Mouse (Mus musculus): ENCODE data around the gene Pus3.

- TF ChIP-seq CTCF (IDR thresholded peaks at IDR 0.05; ENCODE audit: low read depth, low read length) (no peak), POLR2A (IDR thresholded peaks at IDR 0.05; ENCODE audit: extremely low read depth, insufficient read depth, low read length) (no peak)
These were observed 12.7 kb upstream of the Pus3 start for GRCm38 (mm10) chr9:35545704-35546103.

All from liver, adult 2 months (tissue).